Mouse (Mus musculus) lung, postnatal 0 days (tissue): ENCODE measurements around the gene Gdf11. TPM values are rescaled to one million over a fixed set of nuclear protein-coding genes. Genes with fewer than 3 reads are reported as not detected.
A peak's percentile ranks its signal among the peaks of the same experiment; 100 is the strongest.

Source experiments
- ATAC-seq: fragments of 200-750 bp; cut with Nextera tagmentation; 2 replicates; pipeline ENCODE4 v1.8.0; 2017; ENCODE audit warnings: moderate library complexity
- DNase-seq: peaks from one replicate; pipeline ENCODE4 v3.0.0-alpha.2; 2016; ENCODE audit warnings: low spot score
- H3K27ac ChIP-seq: fragments of 300-500 bp; sonication (generic); 2 replicates; pipeline ENCODE4 v1.5.1; 2014; ENCODE audit warnings: antibody characterized with exemption, mild to moderate bottlenecking, low read length, mixed read lengths
- H3K27me3 ChIP-seq: fragments of 300-500 bp; sonication (generic); replicated peaks from 2 replicates; pipeline ENCODE4 v1.6.1; 2014; ENCODE audit warnings: low read length, mixed read lengths; ENCODE audit not compliant: insufficient read depth
- H3K36me3 ChIP-seq: fragments of 300-500 bp; sonication (generic); 2 replicates; pipeline ENCODE4 v1.6.1; 2014; ENCODE audit warnings: low read length, mixed read lengths; ENCODE audit not compliant: insufficient read depth
- H3K4me1 ChIP-seq: fragments of 300-500 bp; sonication (generic); 2 replicates; pipeline ENCODE4 v1.6.1; 2014; ENCODE audit warnings: antibody characterized with exemption, low read depth, low read length, mixed read lengths; ENCODE audit not compliant: insufficient read depth
- H3K4me2 ChIP-seq: fragments of 300-500 bp; sonication (generic); replicated peaks from 2 replicates; pipeline ENCODE4 v1.6.1; 2014; ENCODE audit warnings: low read depth, mild to moderate bottlenecking, low read length, moderate library complexity, mixed read lengths
- H3K4me3 ChIP-seq: fragments of 300-500 bp; sonication (generic); 2 replicates; pipeline ENCODE4 v1.5.1; 2014; ENCODE audit warnings: low read depth, low read length
- H3K9ac ChIP-seq: fragments of 300-500 bp; sonication (generic); replicated peaks from 2 replicates; pipeline ENCODE4 v1.6.1; 2014; ENCODE audit warnings: low read depth, mild to moderate bottlenecking
- H3K9me3 ChIP-seq: fragments of 300-500 bp; sonication (generic); 2 replicates; pipeline ENCODE4 v1.6.1; 2016; ENCODE audit warnings: low read length, mixed read lengths
- CTCF ChIP-seq: IDR thresholded peaks from 2 replicates; pipeline ENCODE4 v1.5.1; 2016; ENCODE audit warnings: antibody characterized with exemption, mild to moderate bottlenecking
- EP300 ChIP-seq: IDR thresholded peaks from 2 replicates; pipeline ENCODE4 v1.6.1; 2016; ENCODE audit warnings: antibody characterized with exemption, mild to moderate bottlenecking, control low read depth
- WGBS: fragments of 180-500 bp; shearing (Covaris S2); extraction: QIAGEN DNeasy Blood & Tissue Kit; methylation state at CpG from one replicate; pipeline ENCODE4 v1.1.7; 2014; 5-methylcytosine and 5-hydroxymethylcytosine counted together
- polyA plus RNA-seq: library from polyadenylated mRNA; unstranded; fragments of >200 nt; fragmentation: Nextera tagmentation; extraction: Ambion mirVana; gene quantifications from 2 replicates; pipeline ENCODE4 v1.2.1, GENCODE M21; 2015

The Gdf11 gene
- polyA plus RNA-seq, 1 experiment from 2014 or later, result 1.6 TPM

DNA sequence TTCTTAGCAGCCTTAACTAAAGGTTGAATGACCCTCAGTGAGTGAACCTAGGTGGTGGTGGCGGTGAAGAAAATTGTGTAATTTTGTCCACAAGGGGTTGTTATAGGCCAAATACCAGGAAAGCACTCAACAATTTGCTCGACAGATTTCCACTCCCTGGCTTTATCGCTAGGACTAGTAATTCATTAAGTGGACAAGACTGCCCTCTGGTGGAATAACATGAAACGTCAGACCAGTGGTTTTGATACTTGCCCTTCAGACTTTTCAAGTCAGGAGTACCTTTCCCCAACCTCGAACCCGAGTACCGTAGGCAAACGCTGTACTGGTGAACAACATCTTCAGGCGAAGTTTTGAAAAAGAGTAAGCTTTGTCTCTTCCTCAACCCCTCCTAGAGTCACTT lies 3.9 kb upstream of the Gdf11 start:
- H3K4me3 ChIP-seq, result no peak overlapping the region
- no peaks in the 10 kb centered on the region; the same call in 1 of the 2 replicates for H3K36me3 ChIP-seq
- no peaks in the 10 kb centered on the region for H3K9me3 ChIP-seq
- WGBS, result 0% methylated on average over 9 of the region's 9 CpGs
- DNase-seq (peak; percentile 93), ATAC-seq (peak; percentile 64)
- H3K27ac ChIP-seq, result no peak overlapping the region
- H3K27me3 ChIP-seq, result peaks cover 13% of the 10 kb centered on the region
- H3K4me2 ChIP-seq, result peak overlapping the region; percentile 40
- no peak overlapping the region for H3K9ac ChIP-seq
- TF ChIP-seq EP300 (no peak), CTCF (peak; percentile 83)
- peaks cover 5% of the 10 kb centered on the region; the same call in 1 of the 2 replicates for H3K4me1 ChIP-seq

DNA sequence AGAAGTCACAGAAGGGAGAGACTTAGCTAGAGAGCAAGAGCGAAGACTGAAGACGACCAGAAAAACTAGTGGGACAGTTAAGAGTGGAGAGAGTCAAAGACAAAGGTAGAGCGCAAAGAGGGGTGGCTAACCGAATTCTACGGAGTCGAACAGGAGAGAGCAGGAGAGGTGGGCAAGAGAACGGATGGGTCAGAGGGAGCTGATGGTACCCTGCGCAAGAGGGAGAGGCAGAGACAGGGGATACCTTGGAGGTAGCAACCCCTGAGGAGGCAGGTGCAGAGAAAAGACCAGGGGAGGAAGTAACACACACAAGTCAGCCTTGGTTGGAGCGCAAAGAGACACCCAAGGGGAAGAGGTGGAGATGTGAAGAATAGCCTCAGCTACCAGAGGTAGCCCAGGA lies 728 bp upstream of the Gdf11 start:
- peaks cover 6% of the 10 kb centered on the region; the same call in 1 of the 2 replicates for H3K4me1 ChIP-seq
- H3K36me3 ChIP-seq, result no peaks in the 10 kb centered on the region; the same call in 1 of the 2 replicates
- no peak for DNase-seq
- H3K4me3 ChIP-seq, result peak overlapping the region; percentile 53
- ATAC-seq, result no peak
- peaks cover 13% of the 10 kb centered on the region for H3K27me3 ChIP-seq
- WGBS, result 7% methylated on average over 9 of the region's 9 CpGs
- TF ChIP-seq EP300 (no peak), CTCF (no peak)
- no peaks in the 10 kb centered on the region for H3K9me3 ChIP-seq
- H3K9ac ChIP-seq, result no peak overlapping the region
- no peak overlapping the region for H3K27ac ChIP-seq
- peak overlapping the region; percentile 97 for H3K4me2 ChIP-seq

DNA sequence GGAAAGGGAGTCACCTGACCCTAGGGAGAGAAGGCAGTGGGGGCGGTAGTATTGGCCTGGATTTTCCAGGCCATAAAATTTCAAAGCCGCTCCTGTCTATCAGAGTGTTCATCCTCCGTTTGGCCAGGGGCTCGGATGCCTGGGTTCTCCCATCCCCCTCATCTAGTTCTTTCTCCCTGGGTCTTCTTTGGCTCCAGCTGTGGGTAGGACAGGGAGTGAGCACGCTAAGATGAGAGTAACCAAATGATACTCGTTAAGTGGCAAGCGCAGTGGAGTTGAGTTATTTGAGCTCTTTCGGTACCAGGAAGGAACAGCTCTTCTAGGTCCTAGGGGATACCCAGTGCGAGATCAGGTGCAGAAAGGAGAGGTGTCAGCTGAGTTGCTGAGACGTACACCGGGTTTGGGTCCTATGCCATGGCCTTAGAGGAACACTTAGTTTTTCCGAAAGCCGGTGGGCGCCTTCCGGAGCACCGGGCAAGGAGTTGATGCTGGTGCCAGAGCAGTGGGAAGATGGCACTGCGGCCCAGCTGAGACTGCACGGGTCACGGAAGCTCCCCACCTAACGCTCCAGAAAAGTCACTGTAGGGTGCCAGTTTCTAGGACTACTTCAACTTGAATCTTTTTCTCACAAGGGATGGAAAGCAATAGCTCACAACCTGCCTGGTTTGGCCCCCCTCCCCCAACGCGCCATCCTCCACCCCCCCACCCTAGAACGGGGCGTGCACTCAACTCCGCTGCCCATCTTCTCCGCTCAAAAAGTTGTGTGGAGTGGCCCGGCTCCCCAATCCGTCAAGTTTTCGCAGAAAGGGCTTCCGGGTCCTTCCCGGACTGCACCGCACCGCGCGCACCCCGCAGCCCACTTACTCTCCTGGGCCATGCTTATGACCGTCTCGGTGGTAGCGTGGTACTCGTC lies 879 bp downstream of the Gdf11 start:
- no peak for ATAC-seq

DNA sequence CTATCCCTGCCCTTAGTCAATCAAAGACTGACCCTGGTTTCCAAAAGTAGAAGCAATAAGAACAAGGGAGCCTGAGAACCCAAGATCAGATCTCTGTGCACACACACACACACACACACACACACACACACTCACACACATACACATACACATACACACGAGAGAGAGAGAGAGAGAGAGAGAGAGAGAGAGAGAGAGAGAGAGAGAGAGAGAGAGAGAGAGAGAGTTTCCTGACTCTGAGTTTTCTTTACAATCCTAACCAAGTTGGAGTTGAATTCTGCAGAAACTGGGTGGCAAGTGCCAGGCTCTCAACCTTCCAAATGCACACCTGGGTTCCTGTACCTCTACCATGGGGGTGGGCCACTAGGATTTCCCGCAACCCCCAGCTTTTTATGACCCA lies 1.7 kb downstream of the Gdf11 start:
- WGBS, result 48% methylated on average over 2 of the region's 2 CpGs
- H3K27ac ChIP-seq, result no peak overlapping the region
- no peak overlapping the region for H3K4me2 ChIP-seq
- DNase-seq (no peak), ATAC-seq (no peak)
- no peak for TF ChIP-seq EP300
- TF ChIP-seq CTCF, result no peak
- H3K4me1 ChIP-seq, result 0 out of 2 replicates have a peak, but pooled peaks cover 4% of the 10 kb centered on the region
- H3K9ac ChIP-seq, result no peak overlapping the region
- H3K36me3 ChIP-seq, result no peaks in the 10 kb centered on the region
- H3K27me3 ChIP-seq, result peaks cover 5% of the 10 kb centered on the region; the same call in 1 of the 2 replicates
- no peaks in the 10 kb centered on the region for H3K9me3 ChIP-seq
- H3K4me3 ChIP-seq, result no peak overlapping the region

More for the DNA sequence above, 879 bp downstream of the Gdf11 start:
- TF ChIP-seq CTCF, result no peak
- no peak for TF ChIP-seq EP300
- Histone ChIP-seq H3K9ac (peak overlapping the region; percentile 39; the same call in 1 of the 2 replicates), H3K9me3 (no peaks in the 10 kb centered on the region), H3K36me3 (no peaks in the 10 kb centered on the region), H3K27me3 (peaks cover 5% of the 10 kb centered on the region; the same call in 1 of the 2 replicates), H3K4me2 (peak overlapping the region; percentile 97), H3K4me3 (peak overlapping the region; percentile 53), H3K27ac (no peak overlapping the region), H3K4me1 (peaks cover 4% of the 10 kb centered on the region; the same call in 1 of the 2 replicates)
- WGBS, result 1% methylated on average over 40 of the region's 40 CpGs
- DNase-seq, result no peak

DNA sequence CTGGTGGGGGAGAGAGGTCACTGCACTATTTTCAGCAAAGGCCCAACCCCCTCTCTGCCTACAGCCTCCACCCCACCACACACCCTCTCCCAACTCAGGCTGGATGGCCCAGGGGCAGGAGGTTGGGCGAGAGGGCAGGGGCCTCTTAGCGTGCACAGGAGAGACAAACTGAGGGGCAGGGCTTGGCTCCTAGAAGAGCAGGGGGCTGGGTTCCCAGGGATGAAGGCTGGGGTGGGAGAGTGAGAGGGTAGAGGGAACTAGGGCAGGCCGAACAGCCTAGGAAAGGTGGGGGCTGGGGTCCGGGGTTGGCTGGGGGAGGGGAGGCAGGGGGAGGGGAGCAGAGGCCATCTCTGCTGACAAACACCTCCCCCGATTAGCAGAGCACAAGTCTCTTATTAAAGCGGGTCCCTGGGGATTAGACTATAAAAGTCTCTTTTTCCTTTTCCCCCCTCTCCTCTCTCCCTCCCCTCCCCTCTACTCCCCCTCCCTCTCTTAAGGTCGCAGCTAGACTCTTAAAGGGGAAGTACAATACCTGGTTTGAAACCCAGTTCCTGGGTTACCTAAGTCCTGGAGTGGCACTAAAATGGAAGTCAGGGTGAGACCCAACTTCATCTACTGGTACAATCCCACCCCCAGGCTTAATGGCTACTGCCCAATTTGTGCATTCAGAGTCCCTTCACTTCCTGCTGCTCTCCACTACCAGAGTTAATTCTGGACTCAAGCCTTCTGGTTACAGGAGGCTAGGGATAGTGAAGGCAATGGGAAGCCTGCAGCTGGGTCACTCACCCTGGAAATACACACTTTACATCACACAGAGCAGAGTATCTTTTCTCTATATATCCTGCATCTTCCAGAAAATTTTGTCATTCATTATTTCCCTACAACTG lies 2.3 kb downstream of the Gdf11 start:
- TF ChIP-seq EP300, result no peak
- no peak for TF ChIP-seq CTCF
- Histone ChIP-seq H3K4me2 (peak overlapping the region; percentile 19; the same call in 1 of the 2 replicates), H3K4me1 (0 out of 2 replicates have a peak, but pooled peaks cover 4% of the 10 kb centered on the region), H3K9ac (no peak overlapping the region), H3K9me3 (no peaks in the 10 kb centered on the region), H3K36me3 (no peaks in the 10 kb centered on the region), H3K27ac (no peak overlapping the region), H3K27me3 (peaks cover 5% of the 10 kb centered on the region; the same call in 1 of the 2 replicates), H3K4me3 (no peak overlapping the region)
- ATAC-seq (no peak), DNase-seq (peak; percentile 30)
- WGBS, result 20% methylated on average over 5 of the region's 7 CpGs

DNA sequence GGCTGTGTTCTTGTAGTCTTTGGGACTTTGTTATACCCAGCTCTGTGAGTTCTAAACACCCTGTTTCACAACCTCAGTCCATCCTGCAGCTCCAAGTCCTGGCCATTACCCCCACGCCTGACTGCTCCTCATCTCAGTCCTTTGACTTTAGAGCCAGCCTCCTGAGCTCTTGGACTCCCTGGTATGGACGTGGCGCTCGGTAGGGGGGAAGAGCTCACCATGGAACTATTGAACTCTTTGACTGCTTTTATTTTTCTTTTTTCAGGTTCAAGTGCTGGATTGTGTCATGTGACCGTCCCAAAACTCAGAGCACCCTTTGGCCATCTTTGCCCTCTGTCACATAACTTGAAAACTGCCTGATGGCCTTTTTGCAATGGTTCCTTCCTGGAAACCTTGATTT lies 9.5 kb downstream of the Gdf11 start:
- ATAC-seq, result no peak
- Histone ChIP-seq H3K36me3 (no peaks in the 10 kb centered on the region), H3K4me3 (no peak overlapping the region), H3K4me1 (no peaks in the 10 kb centered on the region), H3K4me2 (no peak overlapping the region), H3K27ac (no peak overlapping the region), H3K9me3 (no peaks in the 10 kb centered on the region), H3K9ac (no peak overlapping the region), H3K27me3 (no peaks in the 10 kb centered on the region)
- no peak for DNase-seq
- TF ChIP-seq EP300 (no peak), CTCF (no peak)
- WGBS, result 91% methylated on average over 5 of the region's 5 CpGs
